ENCODE assay signal across 8 mouse cellular contexts in genomic region chr5:139384531-139384930, GRCm38 (mm10). TPM values are rescaled to one million over a fixed set of nuclear protein-coding genes. Genes with fewer than 3 reads are reported as not detected.
DNase-seq lines count a peak whose midpoint lies in the region; ATAC-seq lines count a peak whose summit lies in the region.

No protein-coding gene starts in this region.

- no peak for ATAC-seq in megakaryocyte, adult 5-6 weeks (ENCODE audit: poor library complexity, severe bottlenecking)
- ATAC-seq in intestine, embryonic 16.5 days: no peak

- peak; percentile 53 for DNase-seq in gastrocnemius, postnatal 14 days
- peak; percentile 69 for DNase-seq in kidney, postnatal 14 days
- DNase-seq in lung, postnatal 4 days: peak; percentile 65 to 66
- DNase-seq in right cerebral cortex, adult 2 months (ENCODE audit: low spot score in 2 of 2): no peak
- DNase-seq in right cerebral cortex, postnatal 10 days (ENCODE audit: low spot score in 2 of 2): no peak

- no peaks in the 10 kb centered on the region for H3K27me3 ChIP-seq in megakaryocyte, embryonic 14.5 days (replicated peaks)
- no peaks in the 10 kb centered on the region for H3K27me3 ChIP-seq in intestine, embryonic 16.5 days (replicated peaks; ENCODE audit: control insufficient read depth, insufficient read depth, low read length)

- H3K4me1 ChIP-seq in megakaryocyte, embryonic 14.5 days: peaks cover 88% of the 10 kb centered on the region
- peaks cover 36% of the 10 kb centered on the region for H3K4me1 ChIP-seq in intestine, embryonic 16.5 days (ENCODE audit: control insufficient read depth, insufficient read depth, low read length)

- 34% methylated on average over 10 of the region's 10 CpGs for WGBS in intestine, embryonic 16.5 days

- intact Hi-C loops in gastrocnemius, postnatal 14 days (cut with DNase I; ENCODE audit: low total_unique reads): no loop called here

- H3K4me2 ChIP-seq in intestine, embryonic 16.5 days (ENCODE audit: low read depth, low read length): no peak overlapping the region

- H3K36me3 ChIP-seq in megakaryocyte, embryonic 14.5 days (replicated peaks; ENCODE audit: low read length): peaks cover 82% of the 10 kb centered on the region
- H3K36me3 ChIP-seq in intestine, embryonic 16.5 days (ENCODE audit: control insufficient read depth, insufficient read depth, low read length): no peaks in the 10 kb centered on the region

- H3K27ac ChIP-seq in intestine, embryonic 16.5 days (ENCODE audit: low read length): no peak overlapping the region

- H3K4me3 ChIP-seq in megakaryocyte, embryonic 14.5 days (replicated peaks): peak overlapping the region; percentile 85
- H3K4me3 ChIP-seq in intestine, embryonic 16.5 days (ENCODE audit: low read length): no peak overlapping the region

- no peak overlapping the region for H3K9ac ChIP-seq in intestine, embryonic 16.5 days (ENCODE audit: low read depth, low read length)

- no peaks in the 10 kb centered on the region for H3K9me3 ChIP-seq in megakaryocyte, embryonic 14.5 days
- H3K9me3 ChIP-seq in intestine, embryonic 16.5 days (ENCODE audit: control insufficient read depth, low read length): no peaks in the 10 kb centered on the region

RNA-seq across cellular contexts. Expression of gene Gpr146, which starts 7.0 kb away (rescaled TPM):
- 54.8 and 69.9 TPM in 2 replicates for polyA plus RNA-seq in megakaryocyte, embryonic 14.5 days (2012; ENCODE audit: insufficient read depth, low replicate concordance)
- 9.8 and 13.1 TPM in 2 replicates for total RNA-seq in megakaryocyte, adult 5-6 weeks (2015)
- total RNA-seq in megakaryocyte, adult 5-6 weeks (2017): 9.6 and 14.8 TPM in 2 replicates
- 10 to 100 TPM; 17.2 to 26.0 TPM for total RNA-seq in gastrocnemius, postnatal 14 days (2021)
- polyA plus RNA-seq in intestine, embryonic 16.5 days (2015; fragmentation: Nextera tagmentation; extraction: Ambion mirVana): 2.3 and 2.5 TPM in 2 replicates

RNA-seq across cellular contexts. Expression of gene C130050O18Rik, which starts 20.5 kb away (rescaled TPM):
- 1.8 TPM in 1 of 2 replicates, not detected in the other for polyA plus RNA-seq in megakaryocyte, embryonic 14.5 days (2012; ENCODE audit: insufficient read depth, low replicate concordance)
- 18.3 and 19.9 TPM in 2 replicates for total RNA-seq in megakaryocyte, adult 5-6 weeks (2015)
- 16.6 and 19.7 TPM in 2 replicates for total RNA-seq in megakaryocyte, adult 5-6 weeks (2017)
- under 1 TPM; 0.39 to 0.60 TPM for total RNA-seq in gastrocnemius, postnatal 14 days (2021)
- polyA plus RNA-seq in intestine, embryonic 16.5 days (2015; fragmentation: Nextera tagmentation; extraction: Ambion mirVana): 0.87 and 1.0 TPM in 2 replicates

RNA-seq across cellular contexts. Expression of gene Cyp2w1, which starts 32.1 kb away (rescaled TPM):
- polyA plus RNA-seq in megakaryocyte, embryonic 14.5 days (2012; ENCODE audit: insufficient read depth, low replicate concordance): not detected in 2 replicates
- not detected in 2 replicates for total RNA-seq in megakaryocyte, adult 5-6 weeks (2015)
- total RNA-seq in megakaryocyte, adult 5-6 weeks (2017): not detected in 2 replicates
- not detected for total RNA-seq in gastrocnemius, postnatal 14 days (2021)
- 33.9 and 44.0 TPM in 2 replicates for polyA plus RNA-seq in intestine, embryonic 16.5 days (2015; fragmentation: Nextera tagmentation; extraction: Ambion mirVana)

RNA-seq across cellular contexts. Expression of gene Cox19, which starts 33.3 kb away (rescaled TPM):
- polyA plus RNA-seq in megakaryocyte, embryonic 14.5 days (2012; ENCODE audit: insufficient read depth, low replicate concordance): 51.4 and 67.9 TPM in 2 replicates
- total RNA-seq in megakaryocyte, adult 5-6 weeks (2015): 35.6 and 42.6 TPM in 2 replicates
- 20.0 and 24.6 TPM in 2 replicates for total RNA-seq in megakaryocyte, adult 5-6 weeks (2017)
- 10 to 100 TPM; 58.6 to 79.3 TPM for total RNA-seq in gastrocnemius, postnatal 14 days (2021)
- polyA plus RNA-seq in intestine, embryonic 16.5 days (2015; fragmentation: Nextera tagmentation; extraction: Ambion mirVana): 183 and 195 TPM in 2 replicates

RNA-seq across cellular contexts. Expression of gene Gper1, which starts 38.4 kb away (rescaled TPM):
- not detected in 2 replicates for polyA plus RNA-seq in megakaryocyte, embryonic 14.5 days (2012; ENCODE audit: insufficient read depth, low replicate concordance)
- total RNA-seq in megakaryocyte, adult 5-6 weeks (2015): 0.07 TPM in 1 of 2 replicates, not detected in the other
- 0.22 TPM in 1 of 2 replicates, not detected in the other for total RNA-seq in megakaryocyte, adult 5-6 weeks (2017)
- total RNA-seq in gastrocnemius, postnatal 14 days (2021): 1 to 10 TPM; 2.2 to 2.4 TPM
- polyA plus RNA-seq in intestine, embryonic 16.5 days (2015; fragmentation: Nextera tagmentation; extraction: Ambion mirVana): 1.1 and 1.5 TPM in 2 replicates

Comparison
In these comparisons a context has a peak if more than half of its experiments do, and no peak if none do; other contexts are left out.
1. DNase-seq: peak in gastrocnemius, postnatal 14 days (single experiment), kidney, postnatal 14 days (single experiment) and lung, postnatal 4 days (2 of 2); none in right cerebral cortex, adult 2 months (0 of 2) and right cerebral cortex, postnatal 10 days (0 of 2).
2. RNA of gene C130050O18Rik, which starts 20.5 kb away (total RNA-seq): 16.6 to 19.9 TPM in megakaryocyte, adult 5-6 weeks; 0.39 to 0.60 TPM in gastrocnemius, postnatal 14 days; every median in the first group is over 10 times any median in the second.